Mouse (Mus musculus) forebrain, embryonic 10.5 days (tissue): ENCODE data around the gene Cacul1. TPM values are rescaled to one million over a fixed set of nuclear protein-coding genes. Genes with fewer than 3 reads are reported as not detected.
"Not testable (repeated sequence)": the region's sequence is repeated elsewhere in the genome, so short reads cannot be mapped to it uniquely, and the experiment has no call there.

Experiments used
- DNase-seq: peaks from one replicate; pipeline ENCODE4 v3.0.0-alpha.2; 2017; ENCODE audit warnings: low spot score; ENCODE audit errors: extremely low spot score
- H3K27ac ChIP-seq: fragments of 300-500 bp; sonication (generic); 2 replicates; pipeline ENCODE4 v1.5.1; 2016; ENCODE audit warnings: mild to moderate bottlenecking
- H3K27me3 ChIP-seq: fragments of 300-500 bp; sonication (generic); 2 replicates; pipeline ENCODE4 v1.6.1; 2016; ENCODE audit warnings: mild to moderate bottlenecking; ENCODE audit not compliant: poor library complexity, severe bottlenecking
- H3K36me3 ChIP-seq: fragments of 300-500 bp; sonication (generic); replicated peaks from 2 replicates; pipeline ENCODE4 v1.6.1; 2016; ENCODE audit warnings: mild to moderate bottlenecking, moderate library complexity
- H3K4me1 ChIP-seq: fragments of 300-500 bp; sonication (generic); 2 replicates; pipeline ENCODE4 v1.6.1; 2016
- H3K4me3 ChIP-seq: fragments of 300-500 bp; sonication (generic); 2 replicates; pipeline ENCODE4 v1.5.1; 2016; ENCODE audit warnings: mild to moderate bottlenecking, moderate library complexity
- H3K9me3 ChIP-seq: fragments of 300-500 bp; sonication (generic); 2 replicates; pipeline ENCODE4 v1.6.1; 2016; ENCODE audit warnings: mild to moderate bottlenecking, moderate library complexity
- WGBS: fragments of 180-500 bp; shearing (Covaris S2); methylation state at CpG from one replicate; pipeline ENCODE4 v1.1.7; 2016; 5-methylcytosine and 5-hydroxymethylcytosine counted together
- polyA plus RNA-seq: library from polyadenylated mRNA; unstranded; fragments of >200 nt; fragmentation: Nextera tagmentation; extraction: Ambion mirVana; gene quantifications from 2 replicates; pipeline ENCODE4 v1.2.1, GENCODE M21; 2016

Gene Cacul1
- polyA plus RNA-seq: 24.6 and 26.6 TPM in 2 replicates

DNA sequence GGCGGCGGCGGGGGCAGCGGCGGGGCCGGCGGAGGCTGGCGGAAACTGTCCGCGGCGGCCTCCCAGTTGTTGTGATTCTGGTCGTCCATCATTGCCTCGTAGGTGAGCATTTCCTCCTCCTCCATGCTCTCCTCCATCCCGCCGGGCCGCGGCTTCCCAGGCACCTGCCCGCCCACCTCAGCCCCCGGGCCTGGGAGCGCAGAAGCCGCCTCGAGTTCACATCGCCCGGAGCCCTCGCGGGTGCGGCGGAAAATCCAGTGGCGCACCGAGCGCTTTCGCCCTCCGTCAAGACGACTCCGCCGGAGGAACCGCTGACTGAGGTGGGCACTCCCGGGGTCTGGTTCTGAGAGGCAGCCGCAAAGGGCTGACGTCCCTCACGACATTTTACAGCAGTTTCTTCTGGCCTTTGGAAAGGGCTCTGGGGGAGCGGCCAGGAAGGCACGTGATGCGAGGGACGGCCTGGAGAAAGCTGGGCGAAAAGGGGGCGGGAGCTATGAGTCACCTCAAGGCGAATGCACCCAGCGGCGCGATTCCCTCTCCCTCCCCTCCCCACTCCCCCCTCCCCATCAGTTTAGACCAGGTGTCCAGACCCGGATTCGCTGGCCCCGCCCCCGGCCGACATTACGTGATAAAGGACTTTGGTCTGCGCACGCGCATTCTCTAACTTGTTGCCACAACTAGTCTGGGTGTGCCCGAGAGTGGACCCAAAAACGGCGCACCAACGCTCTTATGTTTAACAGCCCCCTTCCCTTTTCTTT lies at the start of gene Cacul1:
Cacul1 (minus strand) TSS at position 444 of the 758 bp plus-strand sequence.
- no peaks in the 10 kb centered on the region for H3K9me3 ChIP-seq
- H3K36me3 ChIP-seq: peaks cover 10% of the 10 kb centered on the region
- H3K4me3 ChIP-seq: peak within 1 kb of the TSS; percentile 99
- no peaks in the 10 kb centered on the region for H3K27me3 ChIP-seq
- peak; percentile 99 for DNase-seq
- WGBS: under 1% methylated on average over 64 of the region's 64 CpGs
- peak within 1 kb of the TSS; percentile 96 for H3K27ac ChIP-seq
- H3K4me1 ChIP-seq: peaks cover 45% of the 10 kb centered on the region

DNA sequence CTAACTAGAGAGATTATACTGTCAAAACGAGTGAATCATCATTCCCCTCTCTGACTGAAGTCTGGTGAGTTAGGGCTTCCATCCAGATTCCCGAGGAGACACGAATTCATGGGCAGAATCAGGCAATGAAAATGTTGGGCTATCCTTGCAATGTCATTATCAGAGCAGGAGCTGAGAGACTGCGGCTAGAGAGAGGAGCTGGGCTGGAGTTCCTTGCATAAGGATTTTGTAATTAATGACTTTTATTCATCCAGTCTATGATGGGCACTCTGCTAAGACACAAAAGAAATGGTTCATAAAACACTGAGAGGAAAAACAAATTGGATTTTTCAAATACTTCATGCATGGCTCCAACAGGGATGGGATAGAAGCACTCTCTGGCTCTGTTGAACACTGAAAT lies 38.6 kb upstream of the Cacul1 start:
- no peak for DNase-seq
- Histone ChIP-seq H3K4me1 (no peaks in the 10 kb centered on the region), H3K27me3 (no peaks in the 10 kb centered on the region), H3K36me3 (no peaks in the 10 kb centered on the region), H3K9me3 (no peaks in the 10 kb centered on the region), H3K27ac (no peak overlapping the region), H3K4me3 (no peak overlapping the region)
- 72% methylated on average over 4 of the region's 4 CpGs for WGBS

DNA sequence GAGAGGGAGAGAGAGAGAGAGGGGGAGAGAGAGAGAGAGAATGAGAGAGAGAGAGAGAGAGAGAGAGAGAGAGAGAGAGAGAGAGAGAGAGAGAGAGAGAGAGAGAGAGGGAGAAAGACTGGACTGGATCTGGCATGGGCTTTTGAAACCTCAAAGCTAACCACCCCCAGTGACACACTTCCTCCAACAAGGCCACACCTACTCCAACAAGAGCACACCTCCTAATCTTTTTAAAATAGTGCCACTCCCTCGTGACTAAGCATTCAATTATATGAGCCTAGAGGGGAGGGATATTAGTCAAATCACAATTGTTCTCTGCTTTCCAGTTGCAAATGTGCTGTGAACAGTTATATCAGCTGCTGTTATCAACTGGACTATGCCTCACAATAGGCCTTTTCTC lies 36.2 kb upstream of the Cacul1 start:
- Histone ChIP-seq H3K9me3 (no peaks in the 10 kb centered on the region), H3K27me3 (no peaks in the 10 kb centered on the region), H3K4me3 (no peak overlapping the region), H3K36me3 (no peaks in the 10 kb centered on the region), H3K4me1 (no peaks in the 10 kb centered on the region), H3K27ac (no peak overlapping the region)
- DNase-seq: no peak
- WGBS: 24% methylated on average over 1 of the region's 1 CpGs

DNA sequence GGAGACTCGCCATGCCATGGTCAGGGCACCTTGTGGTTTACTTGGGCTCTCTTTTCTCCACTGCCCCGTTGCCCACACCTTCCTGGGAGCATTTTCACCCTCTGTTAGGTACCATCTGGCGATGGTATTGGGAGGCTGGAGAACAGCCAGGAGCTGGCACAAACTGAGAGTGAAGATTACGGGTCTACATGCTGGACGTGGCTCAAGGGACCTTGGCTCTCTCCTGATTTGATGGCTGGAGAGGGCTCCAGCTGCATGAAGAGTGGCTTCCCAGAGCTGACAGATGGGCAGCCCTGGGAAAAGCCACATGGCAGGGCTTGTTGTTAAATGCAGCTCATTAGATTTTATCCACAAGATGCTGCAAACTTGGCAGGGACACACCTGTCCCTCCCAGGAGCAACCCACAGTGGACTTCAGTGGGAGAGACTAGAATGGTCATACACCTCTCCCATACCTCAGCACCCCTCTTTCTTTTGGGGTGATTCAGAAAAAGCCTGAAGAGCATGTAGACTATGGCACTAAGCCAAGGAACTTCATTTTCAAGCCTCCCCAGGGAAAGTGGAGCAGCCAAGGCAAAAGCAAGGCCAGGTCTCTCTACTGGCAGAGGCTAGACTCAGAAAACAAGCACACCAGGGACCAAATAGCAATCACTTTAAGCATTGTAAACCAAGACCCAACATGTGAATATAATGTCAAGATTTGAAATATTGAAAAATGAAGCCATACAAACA lies 34.8 kb upstream of the Cacul1 start:
- no peak for DNase-seq
- H3K4me1 ChIP-seq: peaks cover 9% of the 10 kb centered on the region
- H3K9me3 ChIP-seq: no peaks in the 10 kb centered on the region
- WGBS: 89% methylated on average over 5 of the region's 5 CpGs
- no peaks in the 10 kb centered on the region for H3K27me3 ChIP-seq
- no peak overlapping the region for H3K4me3 ChIP-seq
- H3K36me3 ChIP-seq: no peaks in the 10 kb centered on the region
- H3K27ac ChIP-seq: no peak overlapping the region

DNA sequence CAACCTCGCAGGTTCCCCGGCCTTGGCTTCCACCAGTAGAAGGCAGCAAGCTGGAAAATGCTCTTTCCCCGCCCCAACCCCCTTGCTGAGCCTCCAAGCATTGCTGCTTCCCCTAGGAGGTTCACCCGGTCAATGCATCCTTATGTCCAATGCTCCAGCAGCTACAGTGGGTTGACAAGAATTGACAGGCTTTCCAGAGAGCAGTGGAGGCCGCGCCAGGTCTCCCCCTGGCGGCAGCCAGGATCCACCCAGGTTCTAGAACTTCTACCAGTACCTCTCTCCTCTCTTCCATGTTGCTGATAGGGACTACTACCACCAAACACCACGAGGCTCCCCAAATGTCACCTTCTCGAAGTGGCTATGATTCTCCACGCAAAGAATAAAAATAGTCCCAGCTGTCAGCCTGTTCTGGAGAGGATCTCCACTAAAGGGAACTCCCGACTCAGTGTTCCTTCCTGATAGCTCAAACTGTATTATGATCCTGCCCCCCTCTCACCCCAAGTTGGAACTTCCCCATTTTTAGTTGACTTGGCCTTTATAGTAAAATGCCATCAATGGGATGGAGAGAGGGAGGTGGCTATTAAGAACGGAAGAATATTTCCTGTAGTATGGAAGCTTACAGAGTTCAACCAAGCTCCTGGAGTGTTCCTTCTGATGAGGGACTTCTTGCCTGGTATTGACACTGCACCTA lies 30.8 kb upstream of the Cacul1 start:
- no peaks in the 10 kb centered on the region for H3K9me3 ChIP-seq
- H3K36me3 ChIP-seq: no peaks in the 10 kb centered on the region
- 42% methylated on average over 12 of the region's 12 CpGs for WGBS
- peak; percentile 19 for DNase-seq
- H3K27ac ChIP-seq: no peak overlapping the region
- H3K4me1 ChIP-seq: peaks cover 9% of the 10 kb centered on the region
- no peaks in the 10 kb centered on the region for H3K27me3 ChIP-seq
- H3K4me3 ChIP-seq: no peak overlapping the region

DNA sequence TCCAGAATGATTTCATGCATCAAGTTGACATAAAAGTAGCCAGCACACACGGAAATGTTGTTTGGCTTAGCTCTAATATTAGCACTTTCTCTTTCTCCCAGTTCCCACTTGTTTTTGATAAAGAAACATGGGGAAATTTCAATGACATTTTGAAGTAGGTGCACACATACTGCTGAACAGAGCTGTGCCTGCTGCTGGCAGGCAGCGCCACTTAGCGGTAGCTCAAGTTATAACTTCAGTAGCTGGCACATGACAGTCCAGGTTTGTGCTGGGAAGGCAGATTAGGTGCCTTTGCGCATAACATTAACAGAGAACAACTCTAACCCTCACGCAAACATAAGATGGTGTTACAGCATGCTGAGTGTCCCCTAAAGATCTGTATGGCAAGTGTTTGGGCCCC lies 27.9 kb upstream of the Cacul1 start:
- no peak for DNase-seq
- 38% methylated on average over 5 of the region's 5 CpGs for WGBS
- no peaks in the 10 kb centered on the region for H3K9me3 ChIP-seq

DNA sequence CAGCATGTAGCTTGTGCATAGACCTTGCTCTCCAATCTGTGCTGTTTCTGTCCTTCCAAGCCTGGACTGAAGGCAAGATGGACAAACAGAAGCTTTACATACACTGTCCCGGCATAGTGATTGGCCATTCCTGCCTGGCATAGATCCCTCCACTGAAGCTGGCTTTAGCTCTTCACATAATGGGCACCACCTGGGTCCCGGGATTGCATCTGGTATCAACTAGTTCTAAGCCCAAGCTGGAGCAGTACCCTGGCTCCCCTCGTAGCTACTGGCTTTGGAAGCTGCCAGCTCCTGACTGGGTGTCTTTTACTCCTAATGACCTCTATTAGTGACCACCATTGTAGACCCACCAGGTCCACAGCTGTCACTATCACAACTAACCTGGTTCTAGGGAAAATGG lies 22.8 kb upstream of the Cacul1 start:
- H3K36me3 ChIP-seq: no peaks in the 10 kb centered on the region
- no peak overlapping the region for H3K27ac ChIP-seq
- DNase-seq: no peak
- H3K4me1 ChIP-seq: no peaks in the 10 kb centered on the region
- H3K27me3 ChIP-seq: no peaks in the 10 kb centered on the region
- H3K4me3 ChIP-seq: no peak overlapping the region
- no peaks in the 10 kb centered on the region for H3K9me3 ChIP-seq
- 90% methylated on average over 3 of the region's 3 CpGs for WGBS

More for the DNA sequence above, 27.9 kb upstream of the Cacul1 start:
- no peak overlapping the region for H3K27ac ChIP-seq
- peaks cover 9% of the 10 kb centered on the region for H3K4me1 ChIP-seq
- H3K27me3 ChIP-seq: no peaks in the 10 kb centered on the region
- no peaks in the 10 kb centered on the region for H3K36me3 ChIP-seq
- no peak overlapping the region for H3K4me3 ChIP-seq

DNA sequence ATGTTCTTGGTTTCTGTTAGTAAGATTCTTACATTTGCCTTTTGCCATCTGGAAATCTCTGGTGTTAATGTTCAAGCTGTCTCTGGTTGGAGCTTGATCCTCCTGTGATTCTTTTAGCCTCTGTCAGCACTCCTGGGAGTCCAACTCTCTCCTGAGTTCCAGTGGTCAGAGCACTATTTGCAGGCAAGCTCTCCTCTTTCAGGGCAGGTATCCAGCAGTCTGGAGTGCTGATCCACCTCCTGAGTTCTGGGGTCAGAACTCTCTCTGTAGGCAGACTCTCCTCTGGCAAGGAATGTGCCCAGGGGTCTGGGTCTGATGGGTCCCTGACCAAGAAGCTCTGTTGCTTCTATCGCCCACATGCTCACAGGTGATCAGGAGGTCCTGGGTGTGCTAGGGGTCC lies 21.2 kb upstream of the Cacul1 start:
- not testable (repeated sequence) for H3K9me3 ChIP-seq, H3K36me3 ChIP-seq, H3K4me3 ChIP-seq, H3K27ac ChIP-seq, H3K27me3 ChIP-seq, DNase-seq, H3K4me1 ChIP-seq
- WGBS: 84% methylated on average over 1 of the region's 1 CpGs

DNA sequence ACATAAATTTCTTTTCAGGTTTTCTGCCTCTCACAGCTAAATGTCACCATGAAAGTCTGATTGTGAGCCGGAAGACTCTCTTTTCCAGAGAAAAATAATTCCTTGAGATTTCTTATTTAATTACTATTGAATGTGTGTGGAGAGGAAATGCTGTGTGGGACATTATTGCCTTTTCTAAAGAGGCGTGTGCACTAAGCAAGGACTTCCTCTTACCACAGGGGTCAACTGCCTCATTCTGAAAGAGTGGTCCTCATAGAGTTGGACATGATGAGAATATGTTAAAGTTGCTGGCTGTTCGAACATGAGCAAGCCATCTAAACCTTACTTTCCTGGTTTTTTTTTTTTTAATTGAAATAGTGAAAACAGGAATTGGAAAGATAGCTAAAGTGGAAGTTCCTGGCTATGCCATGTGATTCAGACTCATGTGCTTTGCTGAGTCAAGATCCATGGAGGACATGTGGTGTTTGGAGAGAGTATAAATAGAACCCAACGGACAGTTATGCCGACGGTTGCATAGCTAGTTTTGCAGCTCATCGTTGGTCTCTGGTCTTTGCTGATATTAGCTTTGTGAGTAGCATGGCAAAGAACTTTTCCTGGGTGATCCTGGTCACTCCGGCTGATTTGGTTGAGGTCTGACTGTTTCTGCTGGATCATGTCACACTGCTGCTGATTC lies 17.3 kb upstream of the Cacul1 start:
- H3K27me3 ChIP-seq: no peaks in the 10 kb centered on the region
- WGBS: 87% methylated on average over 8 of the region's 8 CpGs
- H3K9me3 ChIP-seq: no peaks in the 10 kb centered on the region
- no peaks in the 10 kb centered on the region for H3K36me3 ChIP-seq
- DNase-seq: no peak
- no peak overlapping the region for H3K27ac ChIP-seq
- no peak overlapping the region for H3K4me3 ChIP-seq
- H3K4me1 ChIP-seq: no peaks in the 10 kb centered on the region

DNA sequence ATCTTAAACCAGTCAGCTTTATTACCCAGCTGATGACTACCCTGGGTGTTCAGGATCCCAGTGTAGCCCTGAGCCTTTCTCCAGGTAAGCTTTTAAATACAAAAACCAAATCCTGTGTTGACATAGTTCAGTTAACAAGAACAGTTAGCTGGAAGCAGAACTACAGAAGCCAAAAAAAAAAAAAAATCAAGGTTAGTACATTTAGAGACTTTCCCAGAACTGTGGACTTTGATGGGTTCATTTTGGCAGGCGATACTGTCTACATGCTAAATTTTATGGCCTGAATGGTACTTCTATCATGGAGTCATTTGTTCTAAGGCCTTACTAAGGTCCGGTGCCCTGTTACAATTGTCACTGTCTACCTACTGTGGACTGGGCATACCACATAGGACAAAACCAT lies 8.8 kb upstream of the Cacul1 start:
- Histone ChIP-seq H3K4me1 (no peaks in the 10 kb centered on the region), H3K4me3 (no peak overlapping the region), H3K9me3 (no peaks in the 10 kb centered on the region), H3K27me3 (no peaks in the 10 kb centered on the region), H3K36me3 (no peaks in the 10 kb centered on the region), H3K27ac (no peak overlapping the region)
- no peak for DNase-seq
- 97% methylated on average over 2 of the region's 2 CpGs for WGBS

DNA sequence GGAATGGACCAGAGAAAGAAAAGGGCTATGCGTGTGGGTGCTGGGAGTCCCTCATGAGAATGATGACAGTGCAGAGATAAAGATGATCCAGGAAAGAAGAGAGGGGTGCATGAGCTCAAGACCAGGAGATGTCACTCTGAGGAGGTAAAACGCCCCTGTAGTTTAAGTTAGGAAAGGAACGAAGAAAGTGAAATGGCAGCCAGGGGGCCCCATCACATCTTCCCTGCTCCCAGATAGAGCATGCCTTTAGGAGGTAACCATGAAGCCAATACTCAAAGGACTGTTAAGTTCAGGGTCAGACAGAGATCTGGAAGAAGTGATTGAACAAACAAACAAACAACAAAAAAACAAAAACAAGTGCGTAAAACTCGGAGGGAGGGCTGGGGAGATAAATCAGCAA lies 5.8 kb upstream of the Cacul1 start:
- WGBS: 76% methylated on average over 5 of the region's 5 CpGs
- H3K27ac ChIP-seq: no peak overlapping the region
- H3K4me1 ChIP-seq: peaks cover 3% of the 10 kb centered on the region

DNA sequence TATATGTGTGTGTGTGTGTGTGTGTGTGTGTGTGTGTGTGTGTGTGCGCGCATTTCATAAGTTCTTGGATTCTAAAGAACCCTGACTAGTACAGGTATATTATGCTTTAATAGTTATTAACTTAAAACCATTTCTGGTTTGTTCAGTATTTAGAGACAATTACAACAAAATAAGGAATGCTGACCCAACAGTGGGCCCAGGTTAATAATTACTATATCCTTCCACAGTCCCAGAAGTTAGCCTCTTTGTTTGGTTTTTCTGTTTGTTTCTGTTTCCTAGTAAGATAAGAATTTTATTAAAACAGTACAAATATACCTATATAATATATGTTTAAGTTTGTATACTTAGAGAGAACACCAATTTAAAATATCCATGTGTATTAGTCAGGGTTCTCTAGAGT lies 2.4 kb upstream of the Cacul1 start:
- peaks cover 22% of the 10 kb centered on the region for H3K4me1 ChIP-seq
- H3K9me3 ChIP-seq: no peaks in the 10 kb centered on the region
- no peaks in the 10 kb centered on the region for H3K36me3 ChIP-seq
- 100% methylated on average over 2 of the region's 2 CpGs for WGBS
- no peak overlapping the region for H3K4me3 ChIP-seq
- no peak overlapping the region for H3K27ac ChIP-seq
- no peak for DNase-seq
- no peaks in the 10 kb centered on the region for H3K27me3 ChIP-seq

More for the DNA sequence above, 5.8 kb upstream of the Cacul1 start:
- Histone ChIP-seq H3K4me3 (no peak overlapping the region), H3K36me3 (no peaks in the 10 kb centered on the region), H3K9me3 (no peaks in the 10 kb centered on the region), H3K27me3 (no peaks in the 10 kb centered on the region)
- no peak for DNase-seq
